10 mouse cellular contexts compared by ENCODE assay signal in the genomic region with DNA sequence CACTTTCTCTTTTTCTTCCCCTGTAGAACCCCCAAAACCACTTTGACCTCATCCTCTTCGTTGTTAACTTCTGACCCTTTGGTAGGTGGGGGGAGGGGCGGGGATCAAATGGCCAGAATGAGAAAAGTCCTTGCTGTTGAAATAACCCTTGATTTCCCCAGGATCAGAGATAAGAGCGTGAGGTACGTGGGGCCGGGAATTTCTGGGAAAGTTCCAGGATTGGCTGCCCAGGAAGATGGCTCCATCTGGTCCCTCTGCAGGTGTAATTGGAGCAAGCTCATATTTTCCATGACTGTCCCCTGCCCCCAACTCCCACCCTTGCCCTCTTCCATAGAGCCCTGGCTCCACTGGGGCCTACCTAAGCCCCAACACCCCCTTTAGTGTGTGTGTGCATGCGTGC. TPM values are rescaled to one million over a fixed set of nuclear protein-coding genes. Genes with fewer than 3 reads are reported as not detected.
DNase-seq lines count a peak whose midpoint lies in the region; ATAC-seq lines count a peak whose summit lies in the region.
"Had no signal": no experiment of that assay in that cellular context is flagged by ENCODE, and none has a peak within 500 bp of the region (broad histone marks: within the 10 kb centered on the region; RNA-seq: fewer than 3 reads in every experiment).

No protein-coding gene starts in this region.

- ATAC-seq in liver, embryonic 11.5 days (replicated peaks; ENCODE audit: low FRiP score) = no peak
- 0 out of 2 replicates have a peak, but pooled peaks have one; percentile 6 for ATAC-seq in liver, embryonic 16.5 days (ENCODE audit: low read depth)
- ATAC-seq: forebrain, embryonic 16.5 days had no signal

- intact Hi-C loops in heart, postnatal 14 days (cut with DNase I) = no loop called here

- no peak overlapping the region for H3K4me3 ChIP-seq in heart, embryonic 10.5 days
- no peak overlapping the region for H3K4me3 ChIP-seq in liver, embryonic 11.5 days (ENCODE audit: low read depth, low read length)
- H3K4me3 ChIP-seq in liver, embryonic 16.5 days (ENCODE audit: low read depth, low read length) = no peak overlapping the region
- H3K4me3 ChIP-seq: liver, embryonic 13.5 days had no signal

- WGBS in heart, embryonic 10.5 days = 44% methylated on average over 6 of the region's 6 CpGs
- 48% methylated on average over 6 of the region's 6 CpGs for WGBS in liver, embryonic 11.5 days
- 48% methylated on average over 6 of the region's 6 CpGs for WGBS in liver, embryonic 16.5 days (ENCODE audit: insufficient replicate concordance)

- peaks cover 76% of the 10 kb centered on the region for H3K4me1 ChIP-seq in heart, embryonic 10.5 days
- peaks cover 30% of the 10 kb centered on the region for H3K4me1 ChIP-seq in liver, embryonic 11.5 days (replicated peaks; ENCODE audit: control insufficient read depth, insufficient read depth, low read length)
- H3K4me1 ChIP-seq in liver, embryonic 16.5 days (ENCODE audit: control insufficient read depth, low read depth, low read length) = peaks cover 20% of the 10 kb centered on the region

- peak overlapping the region; percentile 92 for H3K27ac ChIP-seq in heart, embryonic 10.5 days
- no peak overlapping the region for H3K27ac ChIP-seq in liver, embryonic 11.5 days (ENCODE audit: low read depth, low read length)
- no peak overlapping the region for H3K27ac ChIP-seq in liver, embryonic 16.5 days (ENCODE audit: low read length)

- H3K4me2 ChIP-seq in liver, embryonic 11.5 days = no peak overlapping the region
- H3K4me2 ChIP-seq in liver, embryonic 16.5 days (ENCODE audit: low read depth, low read length) = no peak overlapping the region

- H3K27me3 ChIP-seq in heart, embryonic 10.5 days (ENCODE audit: insufficient read depth, poor library complexity, severe bottlenecking) = no peaks in the 10 kb centered on the region
- H3K27me3 ChIP-seq in liver, embryonic 11.5 days (replicated peaks; ENCODE audit: control insufficient read depth, insufficient read depth, low read length) = no peaks in the 10 kb centered on the region
- H3K27me3 ChIP-seq in liver, embryonic 16.5 days (ENCODE audit: control insufficient read depth, insufficient read depth, low read depth, low read length) = no peaks in the 10 kb centered on the region; the same call in 1 of the 2 replicates

- no peak overlapping the region for H3K9ac ChIP-seq in liver, embryonic 11.5 days (ENCODE audit: low read depth, low read length)
- no peak overlapping the region for H3K9ac ChIP-seq in liver, embryonic 16.5 days (ENCODE audit: low read depth, low read length)
- H3K9ac ChIP-seq: liver, embryonic 13.5 days had no signal

- H3K36me3 ChIP-seq in heart, embryonic 10.5 days = no peaks in the 10 kb centered on the region
- no peaks in the 10 kb centered on the region for H3K36me3 ChIP-seq in liver, embryonic 11.5 days (ENCODE audit: control insufficient read depth, insufficient read depth, low read length)
- no peaks in the 10 kb centered on the region for H3K36me3 ChIP-seq in liver, embryonic 16.5 days (ENCODE audit: control insufficient read depth, insufficient read depth)
- H3K36me3 ChIP-seq: liver, embryonic 13.5 days had no signal

- DNase-seq in heart, embryonic 10.5 days (ENCODE audit: low spot score) = no peak
- DNase-seq in heart, postnatal 14 days = no peak
- peak; percentile 29 for DNase-seq in liver
- no peak for DNase-seq in liver, embryonic 11.5 days (ENCODE audit: low spot score)
- peak; percentile 52 for DNase-seq in cerebellum, adult 9-11 months
- DNase-seq in right cerebral cortex, postnatal 4 days = no peak
- DNase-seq in B cell, adult 2 months = no peak
- DNase-seq: liver, embryonic 13.5 days had no signal

- no peaks in the 10 kb centered on the region for H3K9me3 ChIP-seq in heart, embryonic 10.5 days
- H3K9me3 ChIP-seq in liver, embryonic 11.5 days (ENCODE audit: control insufficient read depth, low read length) = no peaks in the 10 kb centered on the region
- H3K9me3 ChIP-seq in liver, embryonic 16.5 days (replicated peaks; ENCODE audit: control insufficient read depth, low read length) = no peaks in the 10 kb centered on the region
- H3K9me3 ChIP-seq: liver, embryonic 13.5 days had no signal

RNA-seq across cellular contexts. Expression of a gene that starts 3.7 kb away (rescaled TPM):
- polyA plus RNA-seq in heart, embryonic 10.5 days (2016; fragmentation: Nextera tagmentation; extraction: Ambion mirVana) = 0.07 and 0.51 TPM in 2 replicates
- 10 to 100 TPM; 12.5 TPM for total RNA-seq in heart, postnatal 14 days (2021)
- polyA plus RNA-seq in liver, embryonic 11.5 days (2014; fragmentation: Nextera tagmentation; extraction: Ambion mirVana) = 0.09 and 0.15 TPM in 2 replicates
- 0.30 and 0.34 TPM in 2 replicates for polyA plus RNA-seq in liver, embryonic 16.5 days (2015; fragmentation: Nextera tagmentation; extraction: Ambion mirVana)

RNA-seq across cellular contexts. Expression of a gene that starts 29.8 kb away (rescaled TPM):
- 177 and 178 TPM in 2 replicates for polyA plus RNA-seq in heart, embryonic 10.5 days (2016; fragmentation: Nextera tagmentation; extraction: Ambion mirVana)
- total RNA-seq in heart, postnatal 14 days (2021) = 10 to 100 TPM; 41.9 to 50.2 TPM
- 163 and 175 TPM in 2 replicates for polyA plus RNA-seq in liver, embryonic 11.5 days (2014; fragmentation: Nextera tagmentation; extraction: Ambion mirVana)
- polyA plus RNA-seq in liver, embryonic 16.5 days (2015; fragmentation: Nextera tagmentation; extraction: Ambion mirVana) = 68.6 and 73.3 TPM in 2 replicates

RNA-seq across cellular contexts. Expression of a gene that starts 40.3 kb away (rescaled TPM):
- 6.4 and 7.4 TPM in 2 replicates for polyA plus RNA-seq in heart, embryonic 10.5 days (2016; fragmentation: Nextera tagmentation; extraction: Ambion mirVana)
- total RNA-seq in heart, postnatal 14 days (2021) = 10 to 100 TPM; 19.4 to 20.4 TPM
- polyA plus RNA-seq in liver, embryonic 11.5 days (2014; fragmentation: Nextera tagmentation; extraction: Ambion mirVana) = 8.7 and 8.8 TPM in 2 replicates
- polyA plus RNA-seq in liver, embryonic 16.5 days (2015; fragmentation: Nextera tagmentation; extraction: Ambion mirVana) = 13.7 and 13.8 TPM in 2 replicates

RNA-seq across cellular contexts. Expression of a gene that starts 49.5 kb away (rescaled TPM):
- polyA plus RNA-seq in heart, embryonic 10.5 days (2016; fragmentation: Nextera tagmentation; extraction: Ambion mirVana) = not detected in 2 replicates
- not detected for total RNA-seq in heart, postnatal 14 days (2021)
- polyA plus RNA-seq in liver, embryonic 11.5 days (2014; fragmentation: Nextera tagmentation; extraction: Ambion mirVana) = 0.07 TPM in 1 of 2 replicates, not detected in the other
- polyA plus RNA-seq in liver, embryonic 16.5 days (2015; fragmentation: Nextera tagmentation; extraction: Ambion mirVana) = 0.21 TPM in 1 of 2 replicates, not detected in the other
- polyA plus RNA-seq: liver, embryonic 13.5 days had no signal

Comparison
In these comparisons a context has a peak if more than half of its experiments do, and no peak if none do; other contexts are left out.
1. DNase-seq: peak in liver (single experiment) and cerebellum, adult 9-11 months (single experiment); none in heart, embryonic 10.5 days (single experiment), heart, postnatal 14 days (0 of 2), liver, embryonic 11.5 days (single experiment), right cerebral cortex, postnatal 4 days (single experiment) and B cell, adult 2 months (0 of 2).